Mouse (Mus musculus): ENCODE data around the gene Sipa1. TPM values are rescaled to one million over a fixed set of nuclear protein-coding genes. Genes with fewer than 3 reads are reported as not detected.

The Sipa1 gene
- 10 to 100 TPM; 16.5 to 17.3 TPM for total RNA-seq (2021)
- long read RNA-seq, transcript Sipa1-203 (17 exons, 3,584 nt): major isoform, 5 of 25 reads
- long read RNA-seq, partial matches to known transcripts: 6 of 25 reads
- long read RNA-seq, other reads (novel, unspliced or antisense): 11 of 25 reads

- peak; percentile 58 to 65 for DNase-seq (ENCODE audit: low spot score in 2 of 2)
These were observed at the start of gene Sipa1 for GRCm38 (mm10) chr19:5662981-5663913. Gene Sipa1, minus strand, starts transcription at chr19:5663707.

DNA sequence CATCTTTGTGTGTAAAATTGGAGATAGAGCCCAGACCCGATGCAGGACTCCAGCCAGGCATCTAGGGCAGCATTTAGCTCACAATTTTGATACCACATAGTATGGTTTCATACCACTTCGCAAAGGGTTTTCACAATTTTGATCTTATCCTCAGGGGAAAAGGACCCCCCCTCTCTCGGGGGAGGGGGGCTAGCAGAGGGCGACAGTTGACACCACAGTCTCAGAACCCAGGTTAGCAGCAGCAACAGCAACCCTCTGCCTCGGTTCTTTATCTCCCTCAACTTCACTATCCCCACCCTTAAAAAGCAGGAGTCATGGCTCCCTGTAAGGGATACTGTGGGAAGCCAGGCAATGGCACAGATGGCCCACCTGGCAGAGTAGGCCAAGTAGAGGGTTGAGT lies 49.7 kb upstream of the Sipa1 start:
- DNase-seq (ENCODE audit: low spot score in 2 of 2): no peak

- no peak for DNase-seq (ENCODE audit: low spot score in 2 of 2)
These were observed 48.5 kb upstream of the Sipa1 start for GRCm38 (mm10) chr19:5711907-5712460.

DNA sequence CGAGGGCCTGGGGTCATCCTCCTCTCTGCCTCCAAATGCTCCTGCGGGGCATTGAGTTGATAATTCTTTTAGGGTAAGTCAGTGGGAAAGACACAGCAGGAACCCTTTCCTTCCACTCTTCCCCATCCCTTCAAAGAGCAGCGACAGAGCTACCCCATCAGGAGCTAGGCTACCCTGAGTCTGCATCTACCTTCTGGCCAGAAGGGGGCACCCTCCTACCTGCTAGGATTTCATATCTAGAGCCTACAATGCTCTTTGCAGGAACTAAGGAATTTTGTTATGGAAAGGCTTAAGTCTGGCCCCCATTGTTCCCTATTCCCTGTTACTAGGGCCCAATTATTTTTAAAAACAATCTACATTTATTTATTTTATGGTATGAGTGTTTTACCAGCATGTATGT lies 47.7 kb upstream of the Sipa1 start:
- peak in 1 of 2 experiments; percentile 90 for DNase-seq (ENCODE audit: low spot score in 2 of 2)

- no peak for DNase-seq (ENCODE audit: low spot score in 2 of 2)
These were observed 47.1 kb upstream of the Sipa1 start for GRCm38 (mm10) chr19:5710581-5710980.

DNA sequence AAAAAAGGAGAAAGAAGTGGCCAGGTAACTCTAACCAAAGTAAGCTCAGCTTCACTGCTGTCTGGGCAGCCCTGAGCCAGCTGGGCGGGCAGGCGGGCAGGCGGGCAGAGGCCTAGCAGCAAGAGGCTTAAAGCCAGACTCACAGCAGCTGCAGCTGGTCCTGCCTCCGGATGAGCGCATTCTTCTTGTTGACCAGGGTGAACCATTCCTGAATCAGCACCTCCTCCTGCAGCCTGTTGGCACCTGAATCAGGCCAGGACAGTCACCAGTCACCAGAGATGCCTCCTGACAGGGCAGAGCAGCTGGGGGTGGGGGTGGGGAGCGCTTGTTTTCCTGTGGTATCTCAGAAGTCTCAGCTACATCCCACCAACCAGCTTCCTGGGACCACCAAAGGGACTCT lies 46.6 kb upstream of the Sipa1 start:
- no peak for DNase-seq (ENCODE audit: low spot score in 2 of 2)

DNA sequence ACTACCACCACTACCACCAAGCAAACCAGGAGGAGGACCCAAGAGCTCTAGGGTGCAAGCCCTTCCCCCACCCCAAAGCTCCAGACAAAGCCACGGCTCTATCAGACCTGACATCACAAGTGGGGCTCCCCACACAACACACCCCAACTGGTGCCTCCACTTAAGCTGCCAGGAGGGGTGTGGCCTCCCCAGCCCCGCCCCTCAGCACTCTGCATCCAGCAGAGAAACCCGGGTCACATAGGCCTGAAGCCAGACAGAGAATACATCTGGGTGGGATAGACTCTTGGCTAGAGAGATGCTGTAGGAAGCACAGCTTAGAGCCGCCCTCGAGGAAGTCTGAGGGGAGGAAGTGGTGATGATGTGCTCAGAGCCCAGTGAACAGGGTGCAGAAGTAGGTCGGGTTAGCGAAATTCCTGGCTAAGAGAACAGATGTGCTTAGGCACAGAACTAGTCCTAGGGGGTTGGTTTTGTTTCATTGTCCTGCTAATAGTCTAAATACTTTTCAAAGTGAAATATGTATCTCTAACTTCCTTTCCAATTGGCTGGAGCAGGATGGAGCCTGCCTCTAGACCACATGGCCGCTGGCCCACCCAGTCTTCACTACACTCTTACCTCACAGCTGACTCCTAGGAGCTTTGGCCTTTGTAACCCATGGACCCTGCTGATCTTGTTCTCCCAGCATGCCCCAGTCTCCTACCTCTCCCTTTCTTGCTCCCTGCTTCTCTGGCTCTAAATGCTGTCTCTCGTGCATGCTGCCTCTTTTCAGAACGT lies 41.5 kb upstream of the Sipa1 start:
- no peak for DNase-seq (ENCODE audit: low spot score in 2 of 2)

GRCm38 (mm10) chr19:5704163-5704800 lies 40.8 kb upstream of the Sipa1 start, which contains the start of gene Kcnk7:
Gene Kcnk7, plus strand, starts transcription at chr19:5704367.
- no peak for DNase-seq (ENCODE audit: low spot score in 2 of 2)

GRCm38 (mm10) chr19:5695849-5696462 lies 32.4 kb upstream of the Sipa1 start:
- no peak for DNase-seq (ENCODE audit: low spot score in 2 of 2)

- no peak for DNase-seq (ENCODE audit: low spot score in 2 of 2)
These were observed 30.3 kb upstream of the Sipa1 start for GRCm38 (mm10) chr19:5693801-5694200.

DNA sequence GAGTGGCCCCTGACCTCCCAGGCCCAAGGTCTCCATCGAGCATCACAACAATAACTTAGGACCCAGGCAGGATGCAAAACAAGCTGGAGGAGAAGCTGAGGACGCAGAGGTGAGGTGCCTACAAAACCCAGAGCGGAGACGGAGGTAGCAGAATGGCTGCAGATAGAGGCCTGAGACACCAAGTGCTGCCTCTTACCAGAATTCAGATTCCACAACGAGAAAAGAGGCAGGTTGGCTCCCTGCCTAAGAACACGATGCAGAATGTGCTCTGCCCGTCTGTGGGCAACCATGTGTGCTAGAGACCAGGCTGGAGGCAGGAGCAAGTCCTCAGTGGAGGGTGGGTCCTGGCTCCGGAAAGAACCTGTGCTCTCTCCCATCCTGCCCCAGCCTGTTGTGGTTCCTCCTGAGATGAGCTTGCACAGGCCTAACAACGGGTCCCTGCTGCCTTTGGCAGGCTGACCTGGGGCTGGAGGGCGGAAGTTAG lies 29.4 kb upstream of the Sipa1 start:
- DNase-seq (ENCODE audit: low spot score in 2 of 2): peak in 1 of 2 experiments; percentile 63

- DNase-seq (ENCODE audit: low spot score in 2 of 2): no peak
These were observed 28.8 kb upstream of the Sipa1 start for GRCm38 (mm10) chr19:5692086-5692912.

GRCm38 (mm10) chr19:5691601-5692000 lies 28.1 kb upstream of the Sipa1 start:
- DNase-seq (ENCODE audit: low spot score in 2 of 2): no peak

GRCm38 (mm10) chr19:5690343-5690735 lies 26.8 kb upstream of the Sipa1 start:
- no peak for DNase-seq (ENCODE audit: low spot score in 2 of 2)

GRCm38 (mm10) chr19:5689565-5690342 lies 26.2 kb upstream of the Sipa1 start:
- peak; percentile 67 to 76 for DNase-seq (ENCODE audit: low spot score in 2 of 2)

- peak in 1 of 2 experiments; percentile 24 for DNase-seq (ENCODE audit: low spot score in 2 of 2)
These were observed 25.6 kb upstream of the Sipa1 start for GRCm38 (mm10) chr19:5689088-5689428.

- DNase-seq (ENCODE audit: low spot score in 2 of 2): peak; percentile 98 to 99
These were observed 24.9 kb upstream of the Sipa1 start, which contains the start of the genes Map3k11 and Pcnx3 for GRCm38 (mm10) chr19:5688200-5689087. Gene Map3k11, plus strand, starts transcription at chr19:5688742. Gene Pcnx3, minus strand, starts transcription at chr19:5688908.

- DNase-seq (ENCODE audit: low spot score in 2 of 2): no peak
These were observed 24.2 kb upstream of the Sipa1 start for GRCm38 (mm10) chr19:5687738-5688137.
